Mouse (Mus musculus): ENCODE measurements around the gene Afmid. TPM values are rescaled to one million over a fixed set of nuclear protein-coding genes. Genes with fewer than 3 reads are reported as not detected.
"Not testable (repeated sequence)": the region's sequence is repeated elsewhere in the genome, so short reads cannot be mapped to it uniquely, and the experiment has no call there.

Gene Afmid
- polyA plus RNA-seq, 1 experiment = 17.7 TPM

- WGBS = under 1% methylated on average over 21 of the region's 21 CpGs
- Histone ChIP-seq H3K27me3 (ENCODE audit: control insufficient read depth, insufficient read depth, low read length) (no peaks in the 10 kb centered on the region), H3K36me3 (ENCODE audit: control insufficient read depth, insufficient read depth, low read length) (no peaks in the 10 kb centered on the region; the same call in 1 of the 2 replicates), H3K4me1 (replicated peaks; ENCODE audit: control insufficient read depth, insufficient read depth, low read length) (peaks cover 12% of the 10 kb centered on the region), H3K4me3 (ENCODE audit: control insufficient read depth, insufficient read depth, low read length) (peak overlapping the region; percentile 58), H3K27ac (ENCODE audit: control insufficient read depth, insufficient read depth, low read length) (peak overlapping the region; percentile 6)
- peak; percentile 39; the same call in 1 of the 2 replicates for TF ChIP-seq POLR2A (IDR thresholded peaks at IDR 0.05; ENCODE audit: control insufficient read depth, extremely low read depth, insufficient read depth, low read length, poor library complexity)
- peak; percentile 43; the same call in 1 of the 2 replicates for TF ChIP-seq CTCF (IDR thresholded peaks at IDR 0.05; ENCODE audit: borderline replicate concordance, control insufficient read depth, extremely low read depth, insufficient read depth, low read length, poor library complexity)
- peak; percentile 88 for DNase-seq
Observed at GRCm38 (mm10) chr11:117810401-117811046, 15.2 kb upstream of the Afmid start.

- TF ChIP-seq POLR2A (IDR thresholded peaks at IDR 0.05; ENCODE audit: control insufficient read depth, extremely low read depth, insufficient read depth, low read length, poor library complexity) = no peak
- no peak for TF ChIP-seq CTCF (IDR thresholded peaks at IDR 0.05; ENCODE audit: borderline replicate concordance, control insufficient read depth, extremely low read depth, insufficient read depth, low read length, poor library complexity)
Observed at GRCm38 (mm10) chr11:117813867-117814266, 11.9 kb upstream of the Afmid start.

GRCm38 (mm10) chr11:117814704-117815366 is 10.9 kb upstream of the Afmid start:
- H3K4me1 ChIP-seq (replicated peaks; ENCODE audit: control insufficient read depth, insufficient read depth, low read length) = peaks cover 7% of the 10 kb centered on the region; the same call in 1 of the 2 replicates
- TF ChIP-seq POLR2A (IDR thresholded peaks at IDR 0.05; ENCODE audit: control insufficient read depth, extremely low read depth, insufficient read depth, low read length, poor library complexity) (no peak), CTCF (IDR thresholded peaks at IDR 0.05; ENCODE audit: borderline replicate concordance, control insufficient read depth, extremely low read depth, insufficient read depth, low read length, poor library complexity) (no peak)

More at GRCm38 (mm10) chr11:117813867-117814266, 11.9 kb upstream of the Afmid start:
- DNase-seq = no peak
- Histone ChIP-seq H3K36me3 (ENCODE audit: control insufficient read depth, insufficient read depth, low read length) (peaks cover 17% of the 10 kb centered on the region), H3K4me3 (ENCODE audit: control insufficient read depth, insufficient read depth, low read length) (no peak overlapping the region), H3K27ac (ENCODE audit: control insufficient read depth, insufficient read depth, low read length) (no peak overlapping the region), H3K4me1 (replicated peaks; ENCODE audit: control insufficient read depth, insufficient read depth, low read length) (peaks cover 12% of the 10 kb centered on the region), H3K27me3 (ENCODE audit: control insufficient read depth, insufficient read depth, low read length) (no peaks in the 10 kb centered on the region)
- WGBS = 89% methylated on average over 5 of the region's 5 CpGs

GRCm38 (mm10) chr11:117815850-117816249 is 9.9 kb upstream of the Afmid start:
- H3K27ac ChIP-seq (ENCODE audit: control insufficient read depth, insufficient read depth, low read length); H3K4me1 ChIP-seq (replicated peaks; ENCODE audit: control insufficient read depth, insufficient read depth, low read length); H3K27me3 ChIP-seq (ENCODE audit: control insufficient read depth, insufficient read depth, low read length); H3K4me3 ChIP-seq (ENCODE audit: control insufficient read depth, insufficient read depth, low read length); DNase-seq: not testable (repeated sequence)
- peaks cover 17% of the 10 kb centered on the region for H3K36me3 ChIP-seq (ENCODE audit: control insufficient read depth, insufficient read depth, low read length)
- WGBS = 97% methylated on average over 9 of the region's 9 CpGs

More at GRCm38 (mm10) chr11:117814704-117815366, 10.9 kb upstream of the Afmid start:
- 95% methylated on average over 6 of the region's 6 CpGs for WGBS
- Histone ChIP-seq H3K27me3 (ENCODE audit: control insufficient read depth, insufficient read depth, low read length) (no peaks in the 10 kb centered on the region), H3K27ac (ENCODE audit: control insufficient read depth, insufficient read depth, low read length) (no peak overlapping the region), H3K36me3 (ENCODE audit: control insufficient read depth, insufficient read depth, low read length) (peaks cover 17% of the 10 kb centered on the region), H3K4me3 (ENCODE audit: control insufficient read depth, insufficient read depth, low read length) (no peak overlapping the region)
- DNase-seq = no peak

GRCm38 (mm10) chr11:117816389-117816996 is 9.2 kb upstream of the Afmid start:
- no peak overlapping the region for H3K27ac ChIP-seq (ENCODE audit: control insufficient read depth, insufficient read depth, low read length)
- no peak for DNase-seq
- 97% methylated on average over 13 of the region's 13 CpGs for WGBS
- no peaks in the 10 kb centered on the region for H3K4me1 ChIP-seq (replicated peaks; ENCODE audit: control insufficient read depth, insufficient read depth, low read length)
- no peak for TF ChIP-seq CTCF (IDR thresholded peaks at IDR 0.05; ENCODE audit: borderline replicate concordance, control insufficient read depth, extremely low read depth, insufficient read depth, low read length, poor library complexity)
- no peak for TF ChIP-seq POLR2A (IDR thresholded peaks at IDR 0.05; ENCODE audit: control insufficient read depth, extremely low read depth, insufficient read depth, low read length, poor library complexity)
- H3K36me3 ChIP-seq (ENCODE audit: control insufficient read depth, insufficient read depth, low read length) = peaks cover 23% of the 10 kb centered on the region
- no peak overlapping the region for H3K4me3 ChIP-seq (ENCODE audit: control insufficient read depth, insufficient read depth, low read length)
- no peaks in the 10 kb centered on the region for H3K27me3 ChIP-seq (ENCODE audit: control insufficient read depth, insufficient read depth, low read length)

GRCm38 (mm10) chr11:117819095-117819494 is 6.6 kb upstream of the Afmid start:
- 94% methylated on average over 8 of the region's 8 CpGs for WGBS
- Histone ChIP-seq H3K36me3 (ENCODE audit: control insufficient read depth, insufficient read depth, low read length) (peaks cover 23% of the 10 kb centered on the region), H3K27me3 (ENCODE audit: control insufficient read depth, insufficient read depth, low read length) (no peaks in the 10 kb centered on the region), H3K4me1 (replicated peaks; ENCODE audit: control insufficient read depth, insufficient read depth, low read length) (peaks cover 3% of the 10 kb centered on the region), H3K4me3 (ENCODE audit: control insufficient read depth, insufficient read depth, low read length) (no peak overlapping the region), H3K27ac (ENCODE audit: control insufficient read depth, insufficient read depth, low read length) (no peak overlapping the region)
- no peak for TF ChIP-seq POLR2A (IDR thresholded peaks at IDR 0.05; ENCODE audit: control insufficient read depth, extremely low read depth, insufficient read depth, low read length, poor library complexity)
- TF ChIP-seq CTCF (IDR thresholded peaks at IDR 0.05; ENCODE audit: borderline replicate concordance, control insufficient read depth, extremely low read depth, insufficient read depth, low read length, poor library complexity) = no peak
- DNase-seq = no peak
